Mouse (Mus musculus) midbrain, embryonic 11.5 days (tissue): Measurements from ENCODE around the gene St14. TPM values are rescaled to one million over a fixed set of nuclear protein-coding genes. Genes with fewer than 3 reads are reported as not detected.
"Not testable (repeated sequence)": the region's sequence is repeated elsewhere in the genome, so short reads cannot be mapped to it uniquely, and the experiment has no call there.

ENCODE experiments used
- ATAC-seq: fragments of 200-750 bp; cut with Nextera tagmentation; 2 replicates; pipeline ENCODE4 v1.8.0; 2017; ENCODE audit warnings: moderate TSS enrichment, moderate library complexity; ENCODE audit not compliant: low FRiP score
- DNase-seq: peaks from one replicate; pipeline ENCODE4 v3.0.0; 2015; ENCODE audit warnings: low spot score; ENCODE audit errors: missing footprints
- H3K27ac ChIP-seq: fragments of 300-500 bp; sonication (generic); 2 replicates; pipeline ENCODE4 v1.5.1; 2014; ENCODE audit warnings: low read depth, low read length
- H3K27me3 ChIP-seq: fragments of 300-500 bp; sonication (generic); 2 replicates; pipeline ENCODE4 v1.6.1; 2014; ENCODE audit warnings: mild to moderate bottlenecking, low read length, moderate library complexity, mixed read lengths; ENCODE audit not compliant: control insufficient read depth, insufficient read depth
- H3K36me3 ChIP-seq: fragments of 300-500 bp; sonication (generic); 2 replicates; pipeline ENCODE4 v1.6.1; 2014; ENCODE audit warnings: mild to moderate bottlenecking, low read length, moderate library complexity, mixed read lengths; ENCODE audit not compliant: control insufficient read depth, insufficient read depth
- H3K4me1 ChIP-seq: fragments of 300-500 bp; sonication (generic); 2 replicates; pipeline ENCODE4 v1.6.1; 2014; ENCODE audit warnings: low read length; ENCODE audit not compliant: control insufficient read depth, insufficient read depth
- H3K4me2 ChIP-seq: fragments of 300-500 bp; sonication (generic); 2 replicates; pipeline ENCODE4 v1.6.1; 2014; ENCODE audit warnings: mild to moderate bottlenecking, moderate library complexity
- H3K4me3 ChIP-seq: fragments of 300-500 bp; sonication (generic); 2 replicates; pipeline ENCODE4 v1.5.1; 2014; ENCODE audit warnings: low read depth, low read length
- H3K9ac ChIP-seq: fragments of 300-500 bp; sonication (generic); 2 replicates; pipeline ENCODE4 v1.6.1; 2014; ENCODE audit warnings: low read length
- H3K9me3 ChIP-seq: fragments of 300-500 bp; sonication (generic); 2 replicates; pipeline ENCODE4 v1.6.1; 2016; ENCODE audit warnings: low read length; ENCODE audit not compliant: control insufficient read depth
- WGBS: fragments of 180-500 bp; shearing (Covaris S2); extraction: QIAGEN DNeasy Blood & Tissue Kit; methylation state at CpG from one replicate; pipeline ENCODE4 v1.1.7; 2014; 5-methylcytosine and 5-hydroxymethylcytosine counted together
- polyA plus RNA-seq: library from polyadenylated mRNA; unstranded; fragments of >200 nt; fragmentation: Nextera tagmentation; extraction: Ambion mirVana; gene quantifications from 2 replicates; pipeline ENCODE4 v1.2.1, GENCODE M21; 2014

The St14 gene
- polyA plus RNA-seq, 1 experiment from 2014 or later: 0.60 TPM

GRCm38 (mm10) chr9:31058723-31059122 is 72.9 kb downstream of the St14 start:
- Histone ChIP-seq H3K4me2 (no peak overlapping the region), H3K9me3 (no peaks in the 10 kb centered on the region), H3K4me3 (no peak overlapping the region), H3K27ac (no peak overlapping the region), H3K27me3 (no peaks in the 10 kb centered on the region), H3K4me1 (no peaks in the 10 kb centered on the region), H3K36me3 (peaks cover 3% of the 10 kb centered on the region; the same call in 1 of the 2 replicates), H3K9ac (no peak overlapping the region)
- DNase-seq (no peak), ATAC-seq (no peak)
- WGBS: 86% methylated on average over 2 of the region's 2 CpGs

GRCm38 (mm10) chr9:31051509-31051908 is 80.1 kb downstream of the St14 start:
- H3K9ac ChIP-seq, H3K9me3 ChIP-seq, H3K4me3 ChIP-seq, H3K36me3 ChIP-seq, H3K4me1 ChIP-seq, H3K27me3 ChIP-seq, DNase-seq, H3K4me2 ChIP-seq, ATAC-seq, H3K27ac ChIP-seq: not testable (repeated sequence)
- 93% methylated on average over 6 of the region's 6 CpGs for WGBS

- no peaks in the 10 kb centered on the region for H3K9me3 ChIP-seq
- no peak overlapping the region for H3K4me3 ChIP-seq
- no peak overlapping the region for H3K4me2 ChIP-seq
- WGBS: 97% methylated on average over 5 of the region's 5 CpGs
- H3K9ac ChIP-seq: no peak overlapping the region
- no peaks in the 10 kb centered on the region for H3K27me3 ChIP-seq
- DNase-seq: no peak
- no peak overlapping the region for H3K27ac ChIP-seq
- no peak for ATAC-seq
- no peaks in the 10 kb centered on the region for H3K36me3 ChIP-seq
- H3K4me1 ChIP-seq: no peaks in the 10 kb centered on the region
Observed at GRCm38 (mm10) chr9:31050208-31050607, 81.4 kb downstream of the St14 start.

Other genes with a start within 250 kb of the St14 start
- gene Adamts15, start 209.4 kb downstream of the St14 start, polyA plus RNA-seq: 2.8 and 3.2 TPM in 2 replicates
- 0.33 and 0.57 TPM in 2 replicates for gene Adamts8, start 189.3 kb downstream of the St14 start, polyA plus RNA-seq
- 4.5 and 5.7 TPM in 2 replicates for gene Zbtb44, start 101.2 kb downstream of the St14 start, polyA plus RNA-seq
- 233 and 256 TPM in 2 replicates for gene Aplp2, start 80.0 kb upstream of the St14 start, polyA plus RNA-seq
- 6.8 and 7.9 TPM in 2 replicates for gene Prdm10, start 148.7 kb upstream of the St14 start, polyA plus RNA-seq